Mouse (Mus musculus) olfactory bulb, adult 2 months (tissue): ENCODE data around the gene Itpkb.

Experiments
- CTCF ChIP-seq: fragments of 200-500 bp; IDR thresholded peaks from 2 replicates; pipeline ENCODE4 v1.5.1; 2012; ENCODE audit warnings: low read depth, mild to moderate bottlenecking, low read length, moderate library complexity; ENCODE audit not compliant: insufficient read depth
- POLR2A ChIP-seq: fragments of 200-500 bp; IDR thresholded peaks from 2 replicates; pipeline ENCODE4 v1.6.1; 2012; ENCODE audit warnings: mild to moderate bottlenecking, low read depth, low read length, moderate library complexity; ENCODE audit not compliant: insufficient read depth

DNA sequence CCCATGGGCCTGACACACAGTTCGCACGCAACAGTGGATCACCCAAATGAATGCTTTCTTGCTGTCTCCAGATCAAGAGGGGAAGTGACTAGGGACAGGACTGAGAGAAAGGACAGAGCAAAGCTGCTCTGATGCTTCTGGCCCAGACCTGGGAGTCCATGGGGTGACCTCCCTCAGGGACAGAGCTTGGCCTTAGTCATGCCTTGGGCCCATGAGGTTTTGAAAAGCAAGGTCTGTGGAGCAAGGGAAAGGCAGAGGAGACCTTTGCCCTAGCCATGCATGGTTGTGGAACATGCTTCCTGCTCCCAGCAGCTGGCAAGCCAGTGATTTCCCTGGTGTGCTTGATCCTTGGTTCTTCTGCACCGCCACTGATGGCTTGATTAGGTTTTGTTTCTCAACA, 7.4 kb upstream of the Itpkb start:
- TF ChIP-seq POLR2A (no peak), CTCF (no peak)
